Mouse (Mus musculus): ENCODE results near the gene Pkd1l2. TPM values are rescaled to one million over a fixed set of nuclear protein-coding genes. Genes with fewer than 3 reads are reported as not detected.

The Pkd1l2 gene
- total RNA-seq (2023) = under 1 TPM; 0.20 to 0.31 TPM

DNA sequence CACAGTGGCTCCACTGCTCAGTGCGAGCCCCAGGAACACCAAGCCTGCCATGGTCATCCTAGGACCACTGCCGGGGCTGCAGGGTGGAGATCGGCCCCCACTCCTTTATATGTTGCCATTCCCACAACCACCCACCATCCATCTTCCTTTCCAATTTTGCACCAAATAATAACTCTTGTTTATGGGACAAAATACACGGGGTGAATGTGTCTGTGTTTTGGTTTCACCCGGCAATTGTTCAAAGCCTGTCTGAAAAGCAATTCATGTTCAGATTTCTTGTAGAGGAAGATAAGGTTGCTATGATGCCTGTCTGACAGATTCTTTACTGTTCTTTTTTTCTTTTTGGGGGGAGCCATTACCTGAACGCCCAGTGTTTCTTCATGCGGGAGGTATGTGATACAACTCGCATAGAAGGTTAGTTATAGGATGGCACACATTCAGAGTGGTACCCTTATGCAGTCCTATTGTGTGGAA is at the start of gene Pkd1l2:
Pkd1l2 (minus strand) TSS at position 51 of the 474 bp plus-strand sequence.

DNA sequence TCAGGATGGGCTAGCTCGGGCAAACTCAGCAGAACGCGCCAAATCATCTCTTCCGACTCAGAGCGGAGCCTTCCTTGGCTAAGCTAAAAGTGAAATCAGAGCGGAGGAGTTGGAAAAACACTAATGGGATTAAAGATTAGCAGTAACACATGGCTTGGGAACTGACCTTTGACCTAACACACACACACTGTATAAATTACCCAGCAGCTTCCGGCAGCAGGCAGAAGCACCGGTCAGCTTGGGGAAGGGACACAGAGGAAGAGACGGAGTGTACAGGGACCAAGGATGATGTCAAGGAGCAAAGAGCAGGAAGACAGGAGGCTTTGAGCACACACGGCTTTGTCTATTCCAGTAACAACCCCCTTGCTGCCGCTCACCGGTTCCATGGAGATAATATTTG is 13.4 kb upstream of the Pkd1l2 start, which contains the start of gene Bco1:
Bco1 (plus strand) TSS at position 208 of the 400 bp plus-strand sequence.

DNA sequence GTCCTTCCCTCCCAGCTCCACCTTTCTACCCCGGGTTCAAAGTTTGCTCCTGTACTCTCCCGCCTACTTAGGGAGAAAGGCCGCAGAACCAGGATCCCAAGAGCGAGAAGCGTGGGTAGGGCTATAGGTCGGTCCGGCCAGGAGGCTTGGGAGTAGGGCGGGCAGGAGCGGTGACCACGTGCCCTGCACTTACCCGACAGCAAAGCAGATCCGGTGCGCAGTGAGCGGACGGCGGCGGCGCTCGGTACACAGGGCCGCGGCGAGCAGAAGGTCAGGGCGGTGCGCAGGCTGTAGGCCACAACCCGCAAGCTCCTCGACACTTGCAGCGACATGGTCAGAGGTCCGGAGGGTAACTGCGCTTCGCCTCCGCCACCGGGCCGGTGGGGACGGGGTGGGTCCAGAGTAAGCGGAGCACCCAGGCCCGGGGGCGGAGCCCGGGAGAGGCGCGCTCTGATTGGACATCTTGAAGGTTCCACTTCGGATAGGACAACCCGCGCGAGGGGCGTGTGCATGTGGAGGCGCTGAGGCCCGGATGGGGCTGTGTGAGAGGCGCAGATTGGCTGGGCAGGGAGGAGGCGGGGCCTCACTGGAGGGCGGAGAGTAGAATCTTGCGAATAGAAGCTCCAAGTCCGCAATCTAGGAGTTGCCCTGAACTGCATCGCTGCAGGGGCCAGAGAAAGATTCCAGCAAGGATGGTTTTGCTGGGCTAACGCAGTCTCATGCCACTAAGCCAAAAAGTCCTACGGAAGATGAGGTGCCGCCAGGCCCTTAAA is 89.0 kb downstream of the Pkd1l2 start, which contains the start of gene Gcsh:
Gcsh (minus strand) TSS at position 443 of the 773 bp plus-strand sequence.

DNA sequence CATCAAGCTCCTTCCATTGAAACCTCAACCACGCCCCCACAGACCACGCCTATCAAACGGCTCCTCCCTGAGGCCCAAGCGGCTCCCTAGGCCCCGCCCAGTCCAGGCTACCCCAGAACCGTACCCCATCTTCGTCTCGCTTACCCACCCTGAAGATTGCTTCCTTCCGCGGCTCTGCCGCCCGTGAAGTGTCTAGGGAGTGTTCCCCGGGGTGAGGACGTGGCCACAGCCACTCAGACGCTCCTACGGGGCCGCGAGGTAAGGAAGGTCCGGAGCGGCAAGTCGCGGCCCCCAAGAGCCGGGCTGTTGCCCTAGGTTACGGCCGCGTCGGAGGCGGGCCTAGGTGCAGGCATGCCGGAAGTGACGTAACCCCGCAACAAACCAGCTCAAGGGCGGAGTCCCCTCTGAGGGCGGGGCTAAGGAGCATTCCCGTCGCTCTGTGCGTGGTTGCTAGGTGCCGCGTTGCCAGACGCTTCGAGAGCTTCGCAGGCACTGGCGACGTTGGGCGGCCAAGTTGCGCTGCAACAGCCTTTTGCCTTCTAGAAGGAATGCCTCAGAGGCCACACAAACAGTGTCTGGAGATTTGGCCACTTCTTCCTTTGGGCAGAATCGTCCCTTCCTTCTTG is 103.5 kb downstream of the Pkd1l2 start, which contains the start of gene 1700030J22Rik:
1700030J22Rik (minus strand) TSS at position 329 of the 626 bp plus-strand sequence.

Other genes with a start within 250 kb of the Pkd1l2 start
- gene Cmc2, start 161.0 kb downstream of the Pkd1l2 start, total RNA-seq (2023) = 10 to 100 TPM in 1 of 2 experiments, 1 to 10 TPM in 1; 8.9 to 13.3 TPM
- gene Cenpn, start 160.7 kb downstream of the Pkd1l2 start, total RNA-seq (2023) = 10 to 100 TPM; 19.2 to 20.5 TPM
- gene Atmin, start 139.1 kb downstream of the Pkd1l2 start, total RNA-seq (2023) = 1 to 10 TPM; 8.9 to 9.3 TPM
- gene 1700030J22Rik, start 103.5 kb downstream of the Pkd1l2 start, total RNA-seq (2023) = under 1 TPM; 0.15 to 0.62 TPM
- gene Gcsh, start 88.9 kb downstream of the Pkd1l2 start, total RNA-seq (2023) = 1 to 10 TPM; 3.6 to 4.0 TPM
- gene Bco1, start 13.4 kb upstream of the Pkd1l2 start, total RNA-seq (2023) = under 1 TPM in 1 of 2 experiments, not detected in 1; 0.18 TPM
- gene Gan, start 75.7 kb upstream of the Pkd1l2 start, total RNA-seq (2023) = 1 to 10 TPM; 4.2 to 5.1 TPM
- gene Cmip, start 174.6 kb upstream of the Pkd1l2 start, total RNA-seq (2023) = 100 to 1,000 TPM; 195 to 211 TPM